Mouse (Mus musculus): ENCODE measurements around the gene Fam181a. TPM values are rescaled to one million over a fixed set of nuclear protein-coding genes. Genes with fewer than 3 reads are reported as not detected.

Fam181a gene
- polyA plus RNA-seq, 1 experiment from 2014 or later, result not detected

- H3K9ac ChIP-seq (ENCODE audit: low read length), result no peak overlapping the region
- no peak overlapping the region for H3K4me3 ChIP-seq (ENCODE audit: low read depth, low read length)
- no peaks in the 10 kb centered on the region for H3K4me1 ChIP-seq (replicated peaks; ENCODE audit: control insufficient read depth, insufficient read depth, low read length)
- peaks cover 6% of the 10 kb centered on the region for H3K9me3 ChIP-seq (ENCODE audit: control insufficient read depth, low read length)
- H3K4me2 ChIP-seq (ENCODE audit: low read length), result no peak overlapping the region
- DNase-seq (ENCODE audit: low spot score) (no peak), ATAC-seq (replicated peaks; ENCODE audit: low FRiP score, low TSS enrichment, low read depth) (no peak)
- H3K27me3 ChIP-seq (replicated peaks; ENCODE audit: control insufficient read depth, insufficient read depth, low read length), result no peaks in the 10 kb centered on the region
- H3K27ac ChIP-seq (ENCODE audit: low read depth), result no peak overlapping the region
- H3K36me3 ChIP-seq (ENCODE audit: control insufficient read depth, insufficient read depth, low read length), result no peaks in the 10 kb centered on the region
- 68% methylated on average over 6 of the region's 6 CpGs for WGBS
Measured at GRCm38 (mm10) chr12:103282936-103283335, 27.8 kb upstream of the Fam181a start.

GRCm38 (mm10) chr12:103283411-103283810, 27.4 kb upstream of the Fam181a start:
- Histone ChIP-seq H3K27ac (ENCODE audit: low read depth) (no peak overlapping the region), H3K9me3 (ENCODE audit: control insufficient read depth, low read length) (peaks cover 1% of the 10 kb centered on the region; the same call in 1 of the 2 replicates), H3K36me3 (ENCODE audit: control insufficient read depth, insufficient read depth, low read length) (no peaks in the 10 kb centered on the region), H3K9ac (ENCODE audit: low read length) (no peak overlapping the region), H3K4me2 (ENCODE audit: low read length) (no peak overlapping the region), H3K27me3 (replicated peaks; ENCODE audit: control insufficient read depth, insufficient read depth, low read length) (no peaks in the 10 kb centered on the region), H3K4me1 (replicated peaks; ENCODE audit: control insufficient read depth, insufficient read depth, low read length) (no peaks in the 10 kb centered on the region), H3K4me3 (ENCODE audit: low read depth, low read length) (no peak overlapping the region)
- DNase-seq (ENCODE audit: low spot score) (no peak), ATAC-seq (replicated peaks; ENCODE audit: low FRiP score, low TSS enrichment, low read depth) (no peak)
- 90% methylated on average over 3 of the region's 3 CpGs for WGBS

GRCm38 (mm10) chr12:103287276-103287675, 23.5 kb upstream of the Fam181a start:
- Histone ChIP-seq H3K9me3 (ENCODE audit: control insufficient read depth, low read length) (no peaks in the 10 kb centered on the region), H3K27me3 (replicated peaks; ENCODE audit: control insufficient read depth, insufficient read depth, low read length) (no peaks in the 10 kb centered on the region), H3K27ac (ENCODE audit: low read depth) (no peak overlapping the region), H3K9ac (ENCODE audit: low read length) (no peak overlapping the region), H3K4me3 (ENCODE audit: low read depth, low read length) (no peak overlapping the region), H3K4me2 (ENCODE audit: low read length) (no peak overlapping the region), H3K4me1 (replicated peaks; ENCODE audit: control insufficient read depth, insufficient read depth, low read length) (no peaks in the 10 kb centered on the region), H3K36me3 (ENCODE audit: control insufficient read depth, insufficient read depth, low read length) (no peaks in the 10 kb centered on the region)
- 63% methylated on average over 4 of the region's 4 CpGs for WGBS
- no peak for DNase-seq (ENCODE audit: low spot score)
- no peak for ATAC-seq (replicated peaks; ENCODE audit: low FRiP score, low TSS enrichment, low read depth)

- Histone ChIP-seq H3K27ac (ENCODE audit: low read depth) (no peak overlapping the region), H3K4me3 (ENCODE audit: low read depth, low read length) (no peak overlapping the region), H3K9me3 (ENCODE audit: control insufficient read depth, low read length) (no peaks in the 10 kb centered on the region), H3K4me1 (replicated peaks; ENCODE audit: control insufficient read depth, insufficient read depth, low read length) (no peaks in the 10 kb centered on the region), H3K36me3 (ENCODE audit: control insufficient read depth, insufficient read depth, low read length) (no peaks in the 10 kb centered on the region), H3K4me2 (ENCODE audit: low read length) (no peak overlapping the region), H3K27me3 (replicated peaks; ENCODE audit: control insufficient read depth, insufficient read depth, low read length) (no peaks in the 10 kb centered on the region), H3K9ac (ENCODE audit: low read length) (no peak overlapping the region)
- ATAC-seq (replicated peaks; ENCODE audit: low FRiP score, low TSS enrichment, low read depth) (no peak), DNase-seq (ENCODE audit: low spot score) (no peak)
- WGBS, result 77% methylated on average over 3 of the region's 3 CpGs
Measured at GRCm38 (mm10) chr12:103292366-103292765, 18.4 kb upstream of the Fam181a start.

GRCm38 (mm10) chr12:103296292-103296691, 14.5 kb upstream of the Fam181a start:
- Histone ChIP-seq H3K9ac (ENCODE audit: low read length) (no peak overlapping the region), H3K27ac (ENCODE audit: low read depth) (no peak overlapping the region), H3K4me1 (replicated peaks; ENCODE audit: control insufficient read depth, insufficient read depth, low read length) (no peaks in the 10 kb centered on the region), H3K4me3 (ENCODE audit: low read depth, low read length) (no peak overlapping the region), H3K36me3 (ENCODE audit: control insufficient read depth, insufficient read depth, low read length) (no peaks in the 10 kb centered on the region), H3K4me2 (ENCODE audit: low read length) (no peak overlapping the region), H3K27me3 (replicated peaks; ENCODE audit: control insufficient read depth, insufficient read depth, low read length) (0 out of 2 replicates have a peak, but pooled peaks cover 4% of the 10 kb centered on the region), H3K9me3 (ENCODE audit: control insufficient read depth, low read length) (no peaks in the 10 kb centered on the region)
- no peak for ATAC-seq (replicated peaks; ENCODE audit: low FRiP score, low TSS enrichment, low read depth)
- 18% methylated on average over 4 of the region's 4 CpGs for WGBS
- no peak for DNase-seq (ENCODE audit: low spot score)

GRCm38 (mm10) chr12:103300493-103300892, 10.3 kb upstream of the Fam181a start:
- 0 out of 2 replicates have a peak, but pooled peaks cover 3% of the 10 kb centered on the region for H3K4me1 ChIP-seq (replicated peaks; ENCODE audit: control insufficient read depth, insufficient read depth, low read length)
- no peak overlapping the region for H3K27ac ChIP-seq (ENCODE audit: low read depth)
- no peak overlapping the region for H3K9ac ChIP-seq (ENCODE audit: low read length)
- no peaks in the 10 kb centered on the region for H3K9me3 ChIP-seq (ENCODE audit: control insufficient read depth, low read length)
- DNase-seq (ENCODE audit: low spot score) (no peak), ATAC-seq (replicated peaks; ENCODE audit: low FRiP score, low TSS enrichment, low read depth) (no peak)
- WGBS, result 64% methylated on average over 9 of the region's 9 CpGs
- no peak overlapping the region for H3K4me2 ChIP-seq (ENCODE audit: low read length)
- no peak overlapping the region for H3K4me3 ChIP-seq (ENCODE audit: low read depth, low read length)
- H3K27me3 ChIP-seq (replicated peaks; ENCODE audit: control insufficient read depth, insufficient read depth, low read length), result 0 out of 2 replicates have a peak, but pooled peaks cover 4% of the 10 kb centered on the region
- H3K36me3 ChIP-seq (ENCODE audit: control insufficient read depth, insufficient read depth, low read length), result no peaks in the 10 kb centered on the region

- 54% methylated on average over 2 of the region's 2 CpGs for WGBS
- Histone ChIP-seq H3K4me2 (ENCODE audit: low read length) (no peak overlapping the region), H3K4me3 (ENCODE audit: low read depth, low read length) (no peak overlapping the region), H3K27ac (ENCODE audit: low read depth) (no peak overlapping the region), H3K9ac (ENCODE audit: low read length) (no peak overlapping the region), H3K9me3 (ENCODE audit: control insufficient read depth, low read length) (no peaks in the 10 kb centered on the region), H3K27me3 (replicated peaks; ENCODE audit: control insufficient read depth, insufficient read depth, low read length) (0 out of 2 replicates have a peak, but pooled peaks cover 4% of the 10 kb centered on the region), H3K4me1 (replicated peaks; ENCODE audit: control insufficient read depth, insufficient read depth, low read length) (0 out of 2 replicates have a peak, but pooled peaks cover 3% of the 10 kb centered on the region), H3K36me3 (ENCODE audit: control insufficient read depth, insufficient read depth, low read length) (no peaks in the 10 kb centered on the region)
- no peak for ATAC-seq (replicated peaks; ENCODE audit: low FRiP score, low TSS enrichment, low read depth)
- DNase-seq (ENCODE audit: low spot score), result peak; percentile 79
Measured at GRCm38 (mm10) chr12:103301645-103302044, 9.1 kb upstream of the Fam181a start.

- DNase-seq (ENCODE audit: low spot score) (no peak), ATAC-seq (replicated peaks; ENCODE audit: low FRiP score, low TSS enrichment, low read depth) (no peak)
- Histone ChIP-seq H3K9ac (ENCODE audit: low read length) (no peak overlapping the region), H3K4me2 (ENCODE audit: low read length) (no peak overlapping the region), H3K36me3 (ENCODE audit: control insufficient read depth, insufficient read depth, low read length) (no peaks in the 10 kb centered on the region), H3K27me3 (replicated peaks; ENCODE audit: control insufficient read depth, insufficient read depth, low read length) (0 out of 2 replicates have a peak, but pooled peaks cover 4% of the 10 kb centered on the region), H3K27ac (ENCODE audit: low read depth) (no peak overlapping the region), H3K4me3 (ENCODE audit: low read depth, low read length) (no peak overlapping the region), H3K4me1 (replicated peaks; ENCODE audit: control insufficient read depth, insufficient read depth, low read length) (0 out of 2 replicates have a peak, but pooled peaks cover 3% of the 10 kb centered on the region), H3K9me3 (ENCODE audit: control insufficient read depth, low read length) (no peaks in the 10 kb centered on the region)
- WGBS, result 70% methylated on average over 1 of the region's 1 CpGs
Measured at GRCm38 (mm10) chr12:103302960-103303359, 7.8 kb upstream of the Fam181a start.

- H3K4me3 ChIP-seq (ENCODE audit: low read depth, low read length), result no peak overlapping the region
- H3K27ac ChIP-seq (ENCODE audit: low read depth), result no peak overlapping the region
- 24% methylated on average over 2 of the region's 2 CpGs for WGBS
- H3K9me3 ChIP-seq (ENCODE audit: control insufficient read depth, low read length), result no peaks in the 10 kb centered on the region
- no peak overlapping the region for H3K9ac ChIP-seq (ENCODE audit: low read length)
- H3K4me1 ChIP-seq (replicated peaks; ENCODE audit: control insufficient read depth, insufficient read depth, low read length), result 0 out of 2 replicates have a peak, but pooled peaks cover 3% of the 10 kb centered on the region
- no peaks in the 10 kb centered on the region for H3K27me3 ChIP-seq (replicated peaks; ENCODE audit: control insufficient read depth, insufficient read depth, low read length)
- no peak overlapping the region for H3K4me2 ChIP-seq (ENCODE audit: low read length)
- DNase-seq (ENCODE audit: low spot score), result no peak
- no peaks in the 10 kb centered on the region for H3K36me3 ChIP-seq (ENCODE audit: control insufficient read depth, insufficient read depth, low read length)
- no peak for ATAC-seq (replicated peaks; ENCODE audit: low FRiP score, low TSS enrichment, low read depth)
Measured at GRCm38 (mm10) chr12:103306224-103306623, 4.6 kb upstream of the Fam181a start.

Data from intestine, embryonic 14.5 days (tissue).